Mouse (Mus musculus): Measurements from ENCODE around the gene Henmt1.

DNA sequence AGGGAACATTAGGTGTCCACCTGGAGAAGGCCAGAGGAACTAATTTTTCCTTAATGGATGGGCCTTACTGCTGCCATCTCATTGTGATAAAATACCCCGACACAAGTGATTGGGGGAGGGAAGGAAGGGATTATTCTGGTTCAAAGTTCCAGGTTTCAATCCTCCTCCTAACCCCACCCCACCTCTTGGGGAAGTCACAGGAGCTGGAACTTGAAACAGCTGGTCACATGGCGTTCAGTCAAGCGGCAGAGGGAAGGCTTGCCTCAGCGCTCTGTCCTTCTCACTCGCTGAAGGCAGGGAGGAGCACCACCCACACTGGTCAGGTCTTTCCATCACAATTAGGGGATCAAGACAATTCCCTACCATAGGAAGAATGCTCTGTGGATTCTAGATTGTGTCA lies 982 bp upstream of the Henmt1 start:
- TF ChIP-seq POLR2A (IDR thresholded peaks at IDR 0.05; ENCODE audit: extremely low read depth, insufficient read depth, low read length) (no peak), CTCF (IDR thresholded peaks at IDR 0.05; ENCODE audit: low read depth, low read length) (no peak)
